Mouse (Mus musculus) C2C12 (cell line): ENCODE data around the gene Akr1e1. TPM values are rescaled to one million over a fixed set of nuclear protein-coding genes. Genes with fewer than 3 reads are reported as not detected.
"Not testable (repeated sequence)": the region's sequence is repeated elsewhere in the genome, so short reads cannot be mapped to it uniquely, and the experiment has no call there.

Experiments used
- H3K27me3 ChIP-seq: one replicate; pipeline ENCODE4 v1.6.1; 2011; ENCODE audit not compliant: control insufficient read depth, insufficient read depth, insufficient read length
- H3K36me3 ChIP-seq: one replicate; pipeline ENCODE4 v1.6.1; 2011; ENCODE audit not compliant: control insufficient read depth, insufficient read depth
- H3K4me3 ChIP-seq: one replicate; pipeline ENCODE4 v1.5.1; 2011; ENCODE audit warnings: mild to moderate bottlenecking, control low read depth; ENCODE audit not compliant: poor library complexity, insufficient read depth, severe bottlenecking
- H3K79me2 ChIP-seq: one replicate; pipeline ENCODE4 v1.6.1; 2011; ENCODE audit not compliant: control insufficient read depth, insufficient read depth
- H3K79me3 ChIP-seq: one replicate; pipeline ENCODE4 v1.6.1; 2011; ENCODE audit warnings: low read depth, control low read depth
- H3ac ChIP-seq: one replicate; pipeline ENCODE3; 2011; ENCODE audit warnings: low read depth; ENCODE audit not compliant: control insufficient read depth, insufficient read length
- CEBPB ChIP-seq: IDR thresholded peaks from one replicate; pipeline ENCODE4 v1.6.1; 2011; ENCODE audit warnings: low read depth, mild to moderate bottlenecking, control low read depth, moderate library complexity
- CTCF ChIP-seq: IDR thresholded peaks from one replicate; pipeline ENCODE4 v1.5.1; 2011; ENCODE audit not compliant: control insufficient read depth, insufficient read depth, insufficient read length
- FOSL1 ChIP-seq: IDR thresholded peaks from one replicate; pipeline ENCODE4 v1.8.0; 2011; ENCODE audit warnings: mild to moderate bottlenecking, low read length; ENCODE audit not compliant: poor library complexity, insufficient read depth, severe bottlenecking
- MAX ChIP-seq: IDR thresholded peaks from one replicate; pipeline ENCODE4 v1.6.1; 2011; ENCODE audit warnings: mild to moderate bottlenecking, control low read depth
- MYOD1 ChIP-seq: IDR thresholded peaks from one replicate; pipeline ENCODE4 v1.6.1; 2011; ENCODE audit warnings: low read depth; ENCODE audit not compliant: control insufficient read depth, insufficient read length
- MYOG ChIP-seq: IDR thresholded peaks from one replicate; pipeline ENCODE4 v1.6.1; 2011; ENCODE audit not compliant: control insufficient read depth, insufficient read length; ENCODE audit errors: extremely low read depth
- USF1 ChIP-seq: IDR thresholded peaks from one replicate; pipeline ENCODE4 v1.6.1; 2011; ENCODE audit warnings: low read depth, mild to moderate bottlenecking, control low read depth, moderate library complexity
- polyA plus RNA-seq: library from polyadenylated mRNA; unstranded; fragments of >200 nt; fragmentation: generic; extraction: Trizol; gene quantifications from one replicate; pipeline ENCODE4 v1.2.1, GENCODE M21; 2012; ENCODE audit warnings: missing spikeins

Gene Akr1e1
- polyA plus RNA-seq, 1 experiment, result 7.8 TPM

- H3K27me3 ChIP-seq, result no peaks in the 10 kb centered on the region
- H3K4me3 ChIP-seq, result no peak overlapping the region
- H3ac ChIP-seq, result no peak overlapping the region
- H3K36me3 ChIP-seq, result no peaks in the 10 kb centered on the region
- H3K79me3 ChIP-seq, result peaks cover 1% of the 10 kb centered on the region
- H3K79me2 ChIP-seq, result peaks cover 7% of the 10 kb centered on the region
- TF ChIP-seq CEBPB (no peak), MYOG (no peak), MAX (no peak), MYOD1 (no peak), USF1 (no peak), FOSL1 (no peak), CTCF (no peak)
Measured at GRCm38 (mm10) chr13:4610902-4611301, 1.9 kb upstream of the Akr1e1 start.

- H3K79me2 ChIP-seq, result peaks cover 7% of the 10 kb centered on the region
- no peak for TF ChIP-seq CEBPB
- no peak for TF ChIP-seq MYOD1
- TF ChIP-seq MYOG, result no peak
- TF ChIP-seq MAX, result no peak
- TF ChIP-seq USF1, result no peak
- no peak for TF ChIP-seq FOSL1
- TF ChIP-seq CTCF, result no peak
- no peaks in the 10 kb centered on the region for H3K27me3 ChIP-seq
- H3K79me3 ChIP-seq, result peaks cover 1% of the 10 kb centered on the region
- peak overlapping the region; percentile 70 for H3ac ChIP-seq
- H3K36me3 ChIP-seq, result no peaks in the 10 kb centered on the region
- H3K4me3 ChIP-seq, result peak overlapping the region; percentile 47
Measured at GRCm38 (mm10) chr13:4608530-4608929, 444 bp downstream of the Akr1e1 start.

GRCm38 (mm10) chr13:4606821-4607220 lies 2.2 kb downstream of the Akr1e1 start:
- H3K79me3 ChIP-seq, result peaks cover 1% of the 10 kb centered on the region
- TF ChIP-seq MYOG (no peak), USF1 (no peak), MYOD1 (no peak), FOSL1 (no peak), MAX (no peak), CEBPB (no peak), CTCF (no peak)
- H3K27me3 ChIP-seq, result no peaks in the 10 kb centered on the region
- H3K36me3 ChIP-seq, result no peaks in the 10 kb centered on the region
- no peak overlapping the region for H3ac ChIP-seq
- peaks cover 7% of the 10 kb centered on the region for H3K79me2 ChIP-seq
- no peak overlapping the region for H3K4me3 ChIP-seq

DNA sequence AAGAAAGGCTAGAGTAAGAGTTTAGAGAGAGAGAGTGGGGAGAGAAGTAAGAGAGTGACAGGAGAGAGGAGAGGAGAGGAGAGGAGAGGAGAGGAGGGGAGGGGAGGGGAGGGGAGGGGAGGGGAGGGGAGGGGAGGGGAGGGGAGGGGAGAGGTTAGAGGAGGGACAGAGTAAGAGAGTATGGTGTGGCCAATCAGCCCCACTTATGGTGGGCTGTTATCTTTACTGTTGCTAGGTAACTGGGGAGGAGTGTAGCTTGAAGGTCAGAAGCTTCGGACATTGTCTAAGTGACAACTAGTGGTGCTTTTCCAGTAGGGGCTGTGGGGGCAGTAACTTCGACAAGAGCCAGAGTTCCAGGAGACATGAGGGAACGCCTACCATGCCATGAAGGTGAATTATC lies 5.5 kb downstream of the Akr1e1 start:
- not testable (repeated sequence) for H3K27me3 ChIP-seq, H3K36me3 ChIP-seq, H3K79me3 ChIP-seq, H3ac ChIP-seq, H3K79me2 ChIP-seq, H3K4me3 ChIP-seq

GRCm38 (mm10) chr13:4576921-4577320 lies 32.1 kb downstream of the Akr1e1 start:
- Histone ChIP-seq H3K27me3 (no peaks in the 10 kb centered on the region), H3K79me3 (no peaks in the 10 kb centered on the region), H3K36me3 (no peaks in the 10 kb centered on the region), H3K79me2 (no peaks in the 10 kb centered on the region), H3K4me3 (no peak overlapping the region), H3ac (no peak overlapping the region)
- TF ChIP-seq MAX (no peak), USF1 (no peak), FOSL1 (no peak), MYOD1 (no peak)

- Histone ChIP-seq H3K4me3 (no peak within 1 kb of the TSS), H3K79me3 (no peaks in the 10 kb centered on the region), H3K79me2 (no peaks in the 10 kb centered on the region), H3ac (no peak within 1 kb of the TSS), H3K36me3 (no peaks in the 10 kb centered on the region), H3K27me3 (no peaks in the 10 kb centered on the region)
- no peak for TF ChIP-seq CEBPB
- TF ChIP-seq MYOD1, result no peak
- TF ChIP-seq MAX, result no peak
- TF ChIP-seq CTCF, result no peak
- TF ChIP-seq MYOG, result no peak
- TF ChIP-seq FOSL1, result no peak
- no peak for TF ChIP-seq USF1
Measured at GRCm38 (mm10) chr13:4573871-4574270, 35.1 kb downstream of the Akr1e1 start, which contains the start of gene Akr1c21. Gene Akr1c21, plus strand, starts transcription at chr13:4574075.
